Mouse (Mus musculus) liver, embryonic 13.5 days (tissue): ENCODE results near the gene Aoc1. TPM values are rescaled to one million over a fixed set of nuclear protein-coding genes. Genes with fewer than 3 reads are reported as not detected.

Experiments used
- ATAC-seq: fragments of 200-750 bp; cut with Nextera tagmentation; 2 replicates; pipeline ENCODE4 v1.8.0; 2017; ENCODE audit warnings: low read depth, mild to moderate bottlenecking, moderate number of reproducible peaks, moderate library complexity
- DNase-seq: peaks from one replicate; pipeline ENCODE4 v3.0.0; 2022
- H3K27ac ChIP-seq: fragments of 300-500 bp; sonication (generic); 2 replicates; pipeline ENCODE4 v1.5.1; 2015; ENCODE audit warnings: moderate library complexity, mild to moderate bottlenecking, inconsistent platforms
- H3K27me3 ChIP-seq: fragments of 300-500 bp; sonication (generic); 2 replicates; pipeline ENCODE4 v1.6.1; 2015; ENCODE audit warnings: mild to moderate bottlenecking, inconsistent platforms
- H3K36me3 ChIP-seq: fragments of 300-500 bp; sonication (generic); 2 replicates; pipeline ENCODE4 v1.6.1; 2015; ENCODE audit warnings: mild to moderate bottlenecking, inconsistent platforms
- H3K4me1 ChIP-seq: fragments of 300-500 bp; sonication (generic); replicated peaks from 2 replicates; pipeline ENCODE4 v1.6.1; 2015; ENCODE audit warnings: inconsistent platforms
- H3K4me2 ChIP-seq: fragments of 300-500 bp; sonication (generic); 2 replicates; pipeline ENCODE4 v1.6.1; 2015; ENCODE audit warnings: inconsistent platforms, mild to moderate bottlenecking, moderate library complexity
- H3K4me3 ChIP-seq: fragments of 300-500 bp; sonication (generic); replicated peaks from 2 replicates; pipeline ENCODE4 v1.5.1; 2015; ENCODE audit warnings: mild to moderate bottlenecking, inconsistent platforms
- H3K9ac ChIP-seq: fragments of 300-500 bp; sonication (generic); 2 replicates; pipeline ENCODE4 v1.6.1; 2015; ENCODE audit warnings: mild to moderate bottlenecking, inconsistent platforms
- H3K9me3 ChIP-seq: fragments of 300-500 bp; sonication (generic); replicated peaks from 2 replicates; pipeline ENCODE4 v1.6.1; 2016; ENCODE audit warnings: inconsistent platforms
- WGBS: fragments of 180-500 bp; shearing (Covaris S2); methylation state at CpG from one replicate; pipeline ENCODE4 v1.1.7; 2015; ENCODE audit not compliant: insufficient replicate concordance; 5-methylcytosine and 5-hydroxymethylcytosine counted together
- polyA plus RNA-seq: library from polyadenylated mRNA; unstranded; fragments of >200 nt; fragmentation: Nextera tagmentation; extraction: Ambion mirVana; gene quantifications from 2 replicates; pipeline ENCODE4 v1.2.1, GENCODE M21; 2015

The Aoc1 gene
- not detected in 2 replicates for polyA plus RNA-seq

- no peaks in the 10 kb centered on the region for H3K9me3 ChIP-seq
- DNase-seq (no peak), ATAC-seq (no peak)
- no peak within 1 kb of the TSS for H3K9ac ChIP-seq
- no peak within 1 kb of the TSS for H3K4me2 ChIP-seq
- 65% methylated on average over 5 of the region's 5 CpGs for WGBS
- H3K27ac ChIP-seq = no peak within 1 kb of the TSS
- no peak within 1 kb of the TSS for H3K4me3 ChIP-seq
- H3K27me3 ChIP-seq = no peaks in the 10 kb centered on the region
- H3K4me1 ChIP-seq = no peaks in the 10 kb centered on the region
- H3K36me3 ChIP-seq = no peaks in the 10 kb centered on the region
Measured at GRCm38 (mm10) chr6:48872596-48872995, at the start of gene Aoc1. Gene Aoc1 (plus strand): TSS chr6:48872896.

- DNase-seq (no peak), ATAC-seq (peak; percentile 61)
- Histone ChIP-seq H3K36me3 (no peaks in the 10 kb centered on the region), H3K9ac (no peak overlapping the region), H3K4me1 (peaks cover 11% of the 10 kb centered on the region), H3K27me3 (no peaks in the 10 kb centered on the region), H3K4me3 (no peak overlapping the region), H3K27ac (peak overlapping the region; percentile 47), H3K4me2 (no peak overlapping the region), H3K9me3 (no peaks in the 10 kb centered on the region)
- 52% methylated on average over 7 of the region's 7 CpGs for WGBS
Measured at GRCm38 (mm10) chr6:48825016-48825415, 47.7 kb upstream of the Aoc1 start.

GRCm38 (mm10) chr6:48828976-48829375 lies 43.7 kb upstream of the Aoc1 start:
- Histone ChIP-seq H3K9ac (no peak overlapping the region), H3K27ac (no peak overlapping the region), H3K9me3 (no peaks in the 10 kb centered on the region), H3K4me1 (peaks cover 16% of the 10 kb centered on the region), H3K4me3 (no peak overlapping the region), H3K4me2 (no peak overlapping the region), H3K27me3 (no peaks in the 10 kb centered on the region), H3K36me3 (peaks cover 14% of the 10 kb centered on the region)
- ATAC-seq (no peak), DNase-seq (no peak)
- 59% methylated on average over 1 of the region's 1 CpGs for WGBS

GRCm38 (mm10) chr6:48829651-48830050 lies 43.0 kb upstream of the Aoc1 start:
- ATAC-seq = no peak
- Histone ChIP-seq H3K4me2 (no peak overlapping the region), H3K27me3 (no peaks in the 10 kb centered on the region), H3K4me1 (peaks cover 15% of the 10 kb centered on the region; the same call in 1 of the 2 replicates), H3K27ac (peak overlapping the region; percentile 6; the same call in 1 of the 2 replicates), H3K36me3 (peaks cover 20% of the 10 kb centered on the region), H3K4me3 (no peak overlapping the region), H3K9me3 (no peaks in the 10 kb centered on the region), H3K9ac (no peak overlapping the region)
- no peak for DNase-seq

GRCm38 (mm10) chr6:48830241-48830640 lies 42.5 kb upstream of the Aoc1 start:
- Histone ChIP-seq H3K27me3 (no peaks in the 10 kb centered on the region), H3K36me3 (peaks cover 26% of the 10 kb centered on the region), H3K4me2 (no peak overlapping the region), H3K27ac (peak overlapping the region; percentile 6; the same call in 1 of the 2 replicates), H3K9me3 (no peaks in the 10 kb centered on the region), H3K9ac (no peak overlapping the region), H3K4me3 (no peak overlapping the region), H3K4me1 (peaks cover 15% of the 10 kb centered on the region; the same call in 1 of the 2 replicates)
- WGBS = 35% methylated on average over 1 of the region's 1 CpGs
- ATAC-seq = no peak
- no peak for DNase-seq

- H3K9ac ChIP-seq = no peak overlapping the region
- 69% methylated on average over 5 of the region's 5 CpGs for WGBS
- no peaks in the 10 kb centered on the region for H3K27me3 ChIP-seq
- ATAC-seq (no peak), DNase-seq (no peak)
- no peak overlapping the region for H3K4me3 ChIP-seq
- no peaks in the 10 kb centered on the region for H3K9me3 ChIP-seq
- no peak overlapping the region for H3K4me2 ChIP-seq
- no peak overlapping the region for H3K27ac ChIP-seq
- H3K4me1 ChIP-seq = peaks cover 15% of the 10 kb centered on the region; the same call in 1 of the 2 replicates
- peaks cover 34% of the 10 kb centered on the region for H3K36me3 ChIP-seq
Measured at GRCm38 (mm10) chr6:48831141-48831540, 41.6 kb upstream of the Aoc1 start.

GRCm38 (mm10) chr6:48832426-48832825 lies 40.3 kb upstream of the Aoc1 start:
- Histone ChIP-seq H3K27me3 (no peaks in the 10 kb centered on the region), H3K27ac (no peak overlapping the region), H3K4me3 (no peak overlapping the region), H3K4me2 (no peak overlapping the region), H3K9me3 (no peaks in the 10 kb centered on the region), H3K36me3 (peaks cover 40% of the 10 kb centered on the region), H3K4me1 (peaks cover 15% of the 10 kb centered on the region; the same call in 1 of the 2 replicates), H3K9ac (no peak overlapping the region)
- 38% methylated on average over 1 of the region's 1 CpGs for WGBS
- DNase-seq (no peak), ATAC-seq (no peak)

GRCm38 (mm10) chr6:48833515-48833914 lies 39.2 kb upstream of the Aoc1 start:
- Histone ChIP-seq H3K9ac (no peak overlapping the region), H3K4me1 (peaks cover 15% of the 10 kb centered on the region; the same call in 1 of the 2 replicates), H3K27ac (no peak overlapping the region), H3K4me2 (no peak overlapping the region), H3K4me3 (no peak overlapping the region), H3K36me3 (peaks cover 49% of the 10 kb centered on the region), H3K9me3 (no peaks in the 10 kb centered on the region), H3K27me3 (no peaks in the 10 kb centered on the region)
- 53% methylated on average over 4 of the region's 4 CpGs for WGBS
- DNase-seq = no peak
- ATAC-seq = no peak

- H3K9me3 ChIP-seq = no peaks in the 10 kb centered on the region
- no peak for DNase-seq
- 69% methylated on average over 5 of the region's 5 CpGs for WGBS
- H3K4me3 ChIP-seq = no peak overlapping the region
- H3K4me2 ChIP-seq = no peak overlapping the region
- H3K27me3 ChIP-seq = no peaks in the 10 kb centered on the region
- no peak overlapping the region for H3K9ac ChIP-seq
- H3K27ac ChIP-seq = no peak overlapping the region
- no peak for ATAC-seq
- peaks cover 6% of the 10 kb centered on the region; the same call in 1 of the 2 replicates for H3K4me1 ChIP-seq
- peaks cover 49% of the 10 kb centered on the region for H3K36me3 ChIP-seq
Measured at GRCm38 (mm10) chr6:48835241-48835640, 37.5 kb upstream of the Aoc1 start.

GRCm38 (mm10) chr6:48836146-48836545 lies 36.5 kb upstream of the Aoc1 start:
- Histone ChIP-seq H3K4me2 (no peak overlapping the region), H3K4me1 (0 out of 2 replicates have a peak, but pooled peaks cover 3% of the 10 kb centered on the region), H3K36me3 (peaks cover 49% of the 10 kb centered on the region), H3K9ac (no peak overlapping the region), H3K27ac (no peak overlapping the region), H3K4me3 (no peak overlapping the region), H3K27me3 (no peaks in the 10 kb centered on the region), H3K9me3 (no peaks in the 10 kb centered on the region)
- ATAC-seq = no peak
- WGBS = 71% methylated on average over 5 of the region's 5 CpGs
- no peak for DNase-seq

GRCm38 (mm10) chr6:48837516-48837915 lies 35.2 kb upstream of the Aoc1 start:
- no peaks in the 10 kb centered on the region for H3K9me3 ChIP-seq
- no peaks in the 10 kb centered on the region for H3K27me3 ChIP-seq
- peaks cover 8% of the 10 kb centered on the region; the same call in 1 of the 2 replicates for H3K4me1 ChIP-seq
- no peak overlapping the region for H3K4me2 ChIP-seq
- H3K36me3 ChIP-seq = peaks cover 49% of the 10 kb centered on the region
- no peak for DNase-seq
- H3K27ac ChIP-seq = no peak overlapping the region
- no peak overlapping the region for H3K9ac ChIP-seq
- no peak overlapping the region for H3K4me3 ChIP-seq
- WGBS = 69% methylated on average over 7 of the region's 7 CpGs
- ATAC-seq = no peak

GRCm38 (mm10) chr6:48838321-48839080 lies 34.2 kb upstream of the Aoc1 start:
- peaks cover 5% of the 10 kb centered on the region; the same call in 1 of the 2 replicates for H3K4me1 ChIP-seq
- DNase-seq (no peak), ATAC-seq (no peak)
- peaks cover 40% of the 10 kb centered on the region for H3K36me3 ChIP-seq
- WGBS = 76% methylated on average over 6 of the region's 6 CpGs
- no peak overlapping the region for H3K9ac ChIP-seq
- H3K4me3 ChIP-seq = no peak overlapping the region
- H3K4me2 ChIP-seq = peak overlapping the region; percentile 53
- no peaks in the 10 kb centered on the region for H3K9me3 ChIP-seq
- no peaks in the 10 kb centered on the region for H3K27me3 ChIP-seq
- no peak overlapping the region for H3K27ac ChIP-seq
